Comparison of ENCODE assay signal across 8 mouse cellular contexts in the genomic region with DNA sequence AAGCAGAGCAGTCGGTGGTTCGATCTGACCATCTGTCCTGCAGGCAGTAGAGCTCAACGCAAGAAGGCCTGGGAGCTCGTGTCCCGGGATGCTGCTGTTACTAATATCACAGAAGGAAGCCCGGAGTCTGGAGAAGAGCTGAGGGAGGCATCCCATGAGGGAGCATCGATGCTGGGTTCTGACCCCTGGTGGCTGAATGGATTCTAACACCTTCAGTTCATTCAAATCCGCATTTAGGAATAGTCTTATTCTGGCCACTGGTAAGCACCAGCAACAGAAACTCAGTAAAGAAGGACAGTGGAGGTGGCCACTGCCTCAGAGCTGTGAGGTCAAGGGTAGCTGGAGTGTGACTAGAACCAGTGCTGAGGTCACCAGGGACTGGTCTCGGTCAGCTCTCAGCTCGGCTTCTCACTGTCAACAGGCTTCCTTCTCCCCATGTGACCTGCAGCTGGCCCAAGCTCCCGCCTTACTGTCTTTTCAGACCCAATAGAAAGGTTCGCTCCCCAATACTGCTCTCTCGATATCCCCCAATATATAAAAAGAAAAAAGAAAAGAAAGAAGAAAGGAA. TPM values are rescaled to one million over a fixed set of nuclear protein-coding genes. Genes with fewer than 3 reads are reported as not detected.
DNase-seq lines count a peak whose midpoint lies in the region; ATAC-seq lines count a peak whose summit lies in the region.

No protein-coding gene starts in this region.

- WGBS in limb, embryonic 10.5 days, result 27% methylated on average over 13 of the region's 13 CpGs
- WGBS in neural tube, embryonic 14.5 days, result 33% methylated on average over 13 of the region's 13 CpGs

- no peaks in the 10 kb centered on the region for H3K27me3 ChIP-seq in limb, embryonic 10.5 days (ENCODE audit: low read depth, poor library complexity, severe bottlenecking)
- H3K27me3 ChIP-seq in neural tube, embryonic 14.5 days (ENCODE audit: control insufficient read depth, insufficient read depth, low read length), result no peaks in the 10 kb centered on the region

- no peaks in the 10 kb centered on the region for H3K36me3 ChIP-seq in limb, embryonic 10.5 days
- no peaks in the 10 kb centered on the region for H3K36me3 ChIP-seq in neural tube, embryonic 14.5 days (ENCODE audit: control insufficient read depth, insufficient read depth, low read length)

- no peak overlapping the region for H3K4me2 ChIP-seq in neural tube, embryonic 14.5 days (ENCODE audit: low read depth, low read length)

- no peak overlapping the region for H3K9ac ChIP-seq in neural tube, embryonic 14.5 days (replicated peaks; ENCODE audit: low read depth, low read length)

- no peak overlapping the region for H3K27ac ChIP-seq in limb, embryonic 10.5 days
- H3K27ac ChIP-seq in neural tube, embryonic 14.5 days (ENCODE audit: low read depth, low read length), result no peak overlapping the region

- peaks cover 4% of the 10 kb centered on the region for H3K4me1 ChIP-seq in limb, embryonic 10.5 days
- no peaks in the 10 kb centered on the region for H3K4me1 ChIP-seq in neural tube, embryonic 14.5 days (ENCODE audit: control insufficient read depth, insufficient read depth, low read length)

- DNase-seq in 3T3-L1 (ENCODE audit: low read depth, low spot score) (peak; percentile 72), ES-CJ7 (ENCODE audit: low read depth, low spot score) (peak; percentile 77)
- DNase-seq in cerebellum, adult 9-10 months, result peak; percentile 62
- peak; percentile 32 to 67 for DNase-seq in frontal cortex, postnatal 25 days (ENCODE audit: low spot score in 2 of 2)
- peak; percentile 57 for DNase-seq in induced T-regulatory cell, adult 2 months (ENCODE audit: low read depth)
- DNase-seq in limb, embryonic 10.5 days (ENCODE audit: low spot score), result peak; percentile 48

- H3K4me3 ChIP-seq in limb, embryonic 10.5 days, result no peak overlapping the region
- H3K4me3 ChIP-seq in neural tube, embryonic 14.5 days (ENCODE audit: low read depth, low read length), result no peak overlapping the region

- H3K9me3 ChIP-seq in limb, embryonic 10.5 days (replicated peaks), result no peaks in the 10 kb centered on the region
- H3K9me3 ChIP-seq in neural tube, embryonic 14.5 days (ENCODE audit: control insufficient read depth, low read length), result no peaks in the 10 kb centered on the region

- peak; percentile 51 for ATAC-seq in neural tube, embryonic 14.5 days (ENCODE audit: low read depth)
- ATAC-seq in monocyte, adult 5-6 weeks (replicated peaks; ENCODE audit: insufficient number of reproducible peaks, low FRiP score, low TSS enrichment, poor library complexity, severe bottlenecking), result no peak

RNA-seq across cellular contexts. Expression of a gene that starts 36.1 kb away (rescaled TPM):
- 0.05 TPM in 1 of 2 replicates, not detected in the other for polyA plus RNA-seq in limb, embryonic 10.5 days (2016; fragmentation: Nextera tagmentation; extraction: Ambion mirVana)
- polyA plus RNA-seq in neural tube, embryonic 14.5 days (2014; fragmentation: Nextera tagmentation; extraction: Ambion mirVana), result 0.50 and 0.52 TPM in 2 replicates
- 4.8 to 16.6 TPM (median 5.1 TPM) in 3 replicates for total RNA-seq in monocyte, adult 5-6 weeks (2017)
